Mouse (Mus musculus) hindlimb bud, embryonic 11.5 days (tissue): ENCODE results near the gene Gm20547.
"Not testable (repeated sequence)": the region's sequence is repeated elsewhere in the genome, so short reads cannot be mapped to it uniquely, and the experiment has no call there.

Experiments
- DNase-seq: peaks from one replicate; pipeline ENCODE4 v3.0.0-alpha.2; 2012; ENCODE audit warnings: low read depth, low spot score; ENCODE audit errors: extremely low spot score

The Gm20547 gene

DNA sequence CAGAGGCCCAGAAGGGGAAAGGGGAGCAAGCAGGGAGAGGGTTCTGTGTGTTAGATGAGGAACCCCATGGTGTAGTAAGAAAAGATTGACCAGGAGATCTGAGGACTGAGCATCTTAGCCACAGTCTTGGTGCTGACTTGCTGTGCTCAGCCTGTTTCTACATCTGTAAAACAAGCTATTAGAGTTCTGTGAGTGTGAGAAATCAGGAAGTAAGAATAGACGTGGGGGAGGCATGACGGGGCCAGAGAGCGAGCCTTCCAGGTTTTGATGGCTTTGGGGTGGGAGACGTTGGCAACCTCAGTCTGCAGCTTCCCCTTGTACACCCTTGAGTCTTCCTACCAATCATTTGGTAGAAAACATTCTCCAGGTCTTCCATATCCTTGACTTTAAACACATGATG lies 23.2 kb downstream of the Gm20547 start:
- DNase-seq, result no peak

- peak; percentile 12 for DNase-seq
Observed at GRCm38 (mm10) chr17:34855825-34856224, 26.0 kb downstream of the Gm20547 start.

DNA sequence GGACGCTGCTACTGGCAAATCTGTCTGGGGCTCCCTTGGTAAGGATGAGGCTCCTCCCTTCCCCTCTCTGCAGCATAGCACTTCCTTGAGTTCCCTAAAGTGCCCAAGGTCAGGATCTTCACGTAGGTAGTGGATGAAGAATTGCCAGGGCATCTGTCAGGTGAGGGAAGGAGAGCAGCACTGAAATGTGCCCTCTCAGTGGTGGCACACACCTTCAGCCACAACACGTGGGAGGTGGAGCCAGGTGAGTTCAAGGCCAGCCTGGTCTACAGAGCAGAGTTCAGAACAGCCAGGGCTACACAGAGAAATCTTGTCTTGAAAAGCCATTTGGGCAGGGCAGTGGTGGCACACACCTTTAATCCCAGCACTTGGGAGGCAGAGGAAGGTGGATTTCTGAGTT lies 27.1 kb downstream of the Gm20547 start:
- no peak for DNase-seq

- no peak for DNase-seq
Observed at GRCm38 (mm10) chr17:34853511-34853910, 28.3 kb downstream of the Gm20547 start.

GRCm38 (mm10) chr17:34850517-34851125 lies 31.2 kb downstream of the Gm20547 start:
- DNase-seq, result no peak

- DNase-seq, result peak; percentile 79
Observed at GRCm38 (mm10) chr17:34849722-34850516, 31.9 kb downstream of the Gm20547 start, which contains the start of the genes Skiv2l and Nelfe. Skiv2l (minus strand) TSS chr17:34850210. Nelfe (plus strand) TSS chr17:34850391.

DNA sequence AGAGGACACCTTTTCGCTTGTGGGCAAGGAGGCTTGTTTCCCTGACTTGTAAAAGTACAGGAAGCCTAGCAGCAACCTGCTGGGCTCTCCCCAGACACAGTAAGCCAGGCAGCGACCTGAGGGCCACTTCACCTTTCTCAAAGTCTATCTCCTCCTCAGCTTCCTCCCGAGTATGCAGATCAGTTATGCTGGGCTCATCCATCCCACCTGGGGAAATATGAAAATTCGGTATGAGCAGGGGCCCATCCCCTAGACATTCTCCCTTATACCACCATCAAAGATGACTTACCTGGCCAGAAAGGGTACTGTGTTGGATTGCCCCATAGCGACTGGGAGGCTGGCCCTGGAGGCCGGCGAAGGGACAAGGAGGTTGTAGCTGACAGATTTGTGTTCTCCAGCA lies 34.2 kb downstream of the Gm20547 start:
- DNase-seq, result no peak

GRCm38 (mm10) chr17:34847192-34847591 lies 34.6 kb downstream of the Gm20547 start:
- DNase-seq, result no peak

DNA sequence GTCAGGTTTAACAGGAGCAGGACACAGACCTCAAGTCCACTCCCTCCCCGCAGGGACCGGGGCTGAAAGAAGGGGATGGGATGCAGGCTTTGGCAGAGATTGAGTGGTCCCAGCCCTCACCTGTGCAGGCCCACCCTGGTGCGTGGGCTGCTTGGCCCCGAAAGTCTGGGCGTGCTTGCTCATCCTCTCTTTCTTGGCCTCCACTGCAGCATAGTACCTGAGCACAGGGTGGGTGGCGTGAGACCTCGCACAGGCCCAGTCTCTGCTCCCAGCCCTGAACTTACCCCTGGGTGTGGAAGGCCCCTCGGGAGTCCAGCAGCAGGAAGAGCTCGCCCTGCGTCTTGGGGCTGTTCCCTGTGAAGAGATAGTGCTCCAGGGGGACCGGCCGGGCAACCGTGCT lies 37.0 kb downstream of the Gm20547 start:
- no peak for DNase-seq

DNA sequence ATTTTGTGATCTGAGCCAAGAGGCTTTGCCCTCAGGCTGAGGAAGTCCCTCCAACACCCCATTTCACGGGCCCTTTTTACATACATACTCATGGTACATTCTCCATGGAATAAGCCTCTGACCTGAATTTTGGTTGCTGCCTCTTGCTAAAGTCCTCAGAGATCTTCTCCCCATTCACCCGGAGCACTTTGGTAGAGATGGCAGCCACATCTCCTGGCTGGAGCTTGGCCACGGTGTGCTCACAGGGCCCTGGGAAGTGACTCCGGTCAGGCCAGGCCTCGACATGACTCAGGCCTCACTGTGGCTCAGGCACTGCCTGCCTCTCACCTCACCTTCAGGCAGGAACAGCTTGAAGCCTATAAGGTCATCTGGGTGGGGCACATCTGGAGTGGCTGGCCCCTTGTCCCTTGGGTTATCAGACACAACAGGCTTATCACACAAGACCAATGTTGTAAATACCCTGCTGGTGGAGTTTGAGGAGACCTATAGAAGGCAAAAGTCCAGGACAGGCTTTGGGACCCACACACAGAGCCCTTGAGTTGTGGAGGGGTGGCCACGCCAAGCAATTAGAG lies 41.0 kb downstream of the Gm20547 start:
- DNase-seq, result no peak

GRCm38 (mm10) chr17:34838785-34839184 lies 43.1 kb downstream of the Gm20547 start:
- DNase-seq, result no peak

GRCm38 (mm10) chr17:34837464-34838324 lies 44.1 kb downstream of the Gm20547 start:
- no peak for DNase-seq

- peak; percentile 93 for DNase-seq
Observed at GRCm38 (mm10) chr17:34836856-34837221, 45.0 kb downstream of the Gm20547 start, which contains the start of the genes Stk19 and Dxo. Stk19 (minus strand) TSS chr17:34836945. Dxo (plus strand) TSS chr17:34837019.

GRCm38 (mm10) chr17:34836155-34836855 lies 45.5 kb downstream of the Gm20547 start:
- DNase-seq, result no peak

- not testable (repeated sequence) for DNase-seq
Observed at GRCm38 (mm10) chr17:34830776-34831175, 51.1 kb downstream of the Gm20547 start.

- DNase-seq, result no peak
Observed at GRCm38 (mm10) chr17:34814818-34815370, 66.9 kb downstream of the Gm20547 start.

GRCm38 (mm10) chr17:34813747-34814146 lies 68.1 kb downstream of the Gm20547 start:
- DNase-seq, result not testable (repeated sequence)

DNA sequence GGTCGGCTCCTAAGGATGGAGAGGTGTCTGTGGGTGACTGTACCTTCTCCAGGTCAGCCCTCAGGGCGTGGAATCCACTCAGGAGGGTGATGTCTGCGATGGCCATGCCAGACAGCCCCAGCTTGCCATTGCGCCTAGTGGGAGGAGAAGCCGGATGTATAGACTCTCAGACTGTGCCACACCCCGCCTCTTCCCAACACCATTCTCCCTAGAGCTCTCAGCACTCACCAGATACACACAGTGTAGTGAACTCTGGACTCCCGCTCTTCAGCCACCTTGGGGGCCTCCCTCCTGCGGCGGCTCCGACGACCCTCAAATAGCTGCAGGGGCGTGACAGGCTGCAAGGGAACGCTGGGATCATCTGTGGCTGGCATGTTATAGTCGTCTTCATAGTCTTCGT lies 70.6 kb downstream of the Gm20547 start:
- DNase-seq, result no peak

DNA sequence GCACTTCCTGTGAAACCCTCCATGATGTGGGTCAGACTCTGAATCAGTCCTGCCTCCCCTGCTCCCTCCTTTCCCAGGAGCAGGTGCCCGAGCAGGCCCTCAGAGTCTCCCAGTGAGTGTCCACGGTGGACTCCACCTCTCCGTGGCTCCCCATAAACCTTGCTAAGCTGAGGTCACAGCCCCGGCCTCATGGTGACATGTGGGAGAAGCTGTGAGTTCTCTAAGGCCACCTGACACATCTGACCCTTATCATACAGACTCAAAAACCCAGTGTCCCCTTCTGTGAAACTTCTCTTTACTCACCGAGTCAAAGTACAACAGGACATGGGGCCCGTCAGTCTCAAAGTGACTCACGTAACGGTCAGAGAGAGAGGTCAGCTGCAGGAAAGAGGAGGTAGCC lies 71.0 kb downstream of the Gm20547 start:
- not testable (repeated sequence) for DNase-seq

- DNase-seq, result not testable (repeated sequence)
Observed at GRCm38 (mm10) chr17:34810411-34810810, 71.4 kb downstream of the Gm20547 start.
